Mouse (Mus musculus): ENCODE data around the gene Aqr. TPM values are rescaled to one million over a fixed set of nuclear protein-coding genes. Genes with fewer than 3 reads are reported as not detected.

Aqr gene
- total RNA-seq, 1 experiment from 2014 or later, result 60.8 TPM

Other genes starting within 250 kb of the Aqr start
- gene Gjd2, start 173.4 kb downstream of the Aqr start, total RNA-seq (2017), result not detected in 2 replicates
- not detected in 2 replicates for gene Actc1, start 133.5 kb downstream of the Aqr start, total RNA-seq (2017)
- 4.5 and 9.3 TPM in 2 replicates for gene Zfp770, start 14.4 kb upstream of the Aqr start, total RNA-seq (2017)

Measured in hematopoietic stem cell, adult 5-6 weeks (primary cell).